Comparison of ENCODE assay signal across 9 mouse cellular contexts in the genomic region with DNA sequence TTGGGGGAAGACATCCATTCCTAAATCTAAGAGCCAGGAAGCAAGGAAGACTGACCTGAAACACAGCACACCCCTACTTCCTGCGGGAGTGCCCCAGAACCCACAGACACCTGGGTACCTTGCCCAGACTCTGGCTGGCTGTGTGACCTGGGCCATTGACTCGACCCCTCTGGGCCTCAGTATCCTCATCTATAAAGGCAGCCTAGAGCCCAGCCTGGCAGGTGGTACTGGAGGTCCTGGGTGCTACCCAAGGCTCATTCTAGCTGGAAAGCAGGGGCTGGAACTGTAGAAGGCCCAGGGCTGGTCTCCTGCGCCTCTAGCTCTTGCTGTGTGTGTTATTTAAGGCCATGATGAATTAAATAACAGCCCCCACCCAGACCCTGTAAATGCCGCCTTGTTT. TPM values are rescaled to one million over a fixed set of nuclear protein-coding genes. Genes with fewer than 3 reads are reported as not detected.
A peak's percentile ranks its signal among the peaks of the same experiment; 100 is the strongest.
DNase-seq lines count a peak whose midpoint lies in the region; ATAC-seq and TF ChIP-seq lines count a peak whose summit lies in the region.
"Had no signal": no experiment of that assay in that cellular context is flagged by ENCODE, and none has a peak within 500 bp of the region (broad histone marks: within the 10 kb centered on the region; RNA-seq: fewer than 3 reads in every experiment).

No protein-coding gene starts in this region.

- H3K9ac ChIP-seq in kidney, postnatal 0 days (ENCODE audit: low read depth, low read length), result peak overlapping the region; percentile 75; the same call in 1 of the 2 replicates
- H3K9ac ChIP-seq in forebrain, embryonic 12.5 days, result peak overlapping the region; percentile 92
- peak overlapping the region; percentile 80; the same call in 1 of the 2 replicates for H3K9ac ChIP-seq in hindbrain, postnatal 0 days (replicated peaks; ENCODE audit: low read length)
- peak overlapping the region; percentile 93 for H3K9ac ChIP-seq in neural tube, embryonic 13.5 days

- peak overlapping the region; percentile 85 for H3K4me2 ChIP-seq in kidney, postnatal 0 days (ENCODE audit: low read length)
- peak overlapping the region; percentile 91 for H3K4me2 ChIP-seq in forebrain, embryonic 12.5 days
- peak overlapping the region; percentile 79 for H3K4me2 ChIP-seq in hindbrain, postnatal 0 days (ENCODE audit: low read depth, low read length)
- peak overlapping the region; percentile 92 for H3K4me2 ChIP-seq in neural tube, embryonic 13.5 days

- no peak for DNase-seq in kidney, postnatal 0 days (ENCODE audit: low spot score)
- no peak for DNase-seq in kidney, postnatal 14 days
- DNase-seq in hindbrain, postnatal 0 days (ENCODE audit: low spot score), result no peak
- DNase-seq in MN1 (ENCODE audit: low spot score), result no peak
- DNase-seq in right cerebral cortex, adult 18-20 months, result no peak
- DNase-seq: lung, postnatal 10 days had no signal

- no peaks in the 10 kb centered on the region for H3K9me3 ChIP-seq in kidney, postnatal 0 days (replicated peaks; ENCODE audit: low read length)
- no peaks in the 10 kb centered on the region for H3K9me3 ChIP-seq in forebrain, embryonic 12.5 days
- no peaks in the 10 kb centered on the region for H3K9me3 ChIP-seq in hindbrain, postnatal 0 days (ENCODE audit: low read length)
- H3K9me3 ChIP-seq in neural tube, embryonic 13.5 days, result no peaks in the 10 kb centered on the region

- H3K4me1 ChIP-seq in kidney, postnatal 0 days (replicated peaks; ENCODE audit: insufficient read depth, low read length), result peaks cover 27% of the 10 kb centered on the region
- peaks cover 43% of the 10 kb centered on the region for H3K4me1 ChIP-seq in forebrain, embryonic 12.5 days
- H3K4me1 ChIP-seq in hindbrain, postnatal 0 days (ENCODE audit: insufficient read depth, low read length), result peaks cover 27% of the 10 kb centered on the region
- H3K4me1 ChIP-seq in neural tube, embryonic 13.5 days (replicated peaks), result peaks cover 40% of the 10 kb centered on the region

- H3K36me3 ChIP-seq in kidney, postnatal 0 days (ENCODE audit: insufficient read depth, low read length), result no peaks in the 10 kb centered on the region
- H3K36me3 ChIP-seq in forebrain, embryonic 12.5 days (replicated peaks), result 0 out of 2 replicates have a peak, but pooled peaks cover 6% of the 10 kb centered on the region
- H3K36me3 ChIP-seq in hindbrain, postnatal 0 days (ENCODE audit: insufficient read depth, low read length), result no peaks in the 10 kb centered on the region
- no peaks in the 10 kb centered on the region for H3K36me3 ChIP-seq in neural tube, embryonic 13.5 days

- TF ChIP-seq CTCF in kidney, postnatal 0 days (IDR thresholded peaks at IDR 0.05; ENCODE audit: low read depth), result no peak
- no peak for TF ChIP-seq CTCF in hindbrain, postnatal 0 days (IDR thresholded peaks at IDR 0.05; ENCODE audit: low read depth)

- peak overlapping the region; percentile 54 for H3K4me3 ChIP-seq in kidney, postnatal 0 days (replicated peaks; ENCODE audit: low read depth, low read length)
- peak overlapping the region; percentile 80 for H3K4me3 ChIP-seq in forebrain, embryonic 12.5 days (replicated peaks)
- peak overlapping the region; percentile 81 for H3K4me3 ChIP-seq in hindbrain, postnatal 0 days (ENCODE audit: low read length)
- peak overlapping the region; percentile 63 for H3K4me3 ChIP-seq in neural tube, embryonic 13.5 days

- H3K27me3 ChIP-seq in kidney, postnatal 0 days (ENCODE audit: insufficient read depth, low read length), result no peaks in the 10 kb centered on the region
- H3K27me3 ChIP-seq in forebrain, embryonic 12.5 days, result no peaks in the 10 kb centered on the region
- H3K27me3 ChIP-seq in hindbrain, postnatal 0 days (ENCODE audit: insufficient read depth, low read length), result no peaks in the 10 kb centered on the region
- H3K27me3 ChIP-seq in neural tube, embryonic 13.5 days, result no peaks in the 10 kb centered on the region

- no peak overlapping the region; the same call in 1 of the 2 replicates for H3K27ac ChIP-seq in kidney, postnatal 0 days
- peak overlapping the region; percentile 98 for H3K27ac ChIP-seq in forebrain, embryonic 12.5 days
- H3K27ac ChIP-seq in hindbrain, postnatal 0 days, result peak overlapping the region; percentile 99
- H3K27ac ChIP-seq in neural tube, embryonic 13.5 days (replicated peaks), result peak overlapping the region; percentile 100

- no peak for ATAC-seq in kidney, postnatal 0 days (replicated peaks; ENCODE audit: low FRiP score, low read depth)
- no peak for ATAC-seq in forebrain, embryonic 12.5 days (ENCODE audit: low FRiP score)
- ATAC-seq in hindbrain, postnatal 0 days, result no peak
- ATAC-seq in neural tube, embryonic 13.5 days (ENCODE audit: low read depth), result no peak
- ATAC-seq: inflammation-experienced regulatory T-cells, adult 6 months had no signal

- 85% methylated on average over 4 of the region's 4 CpGs for WGBS in kidney, postnatal 0 days
- 82% methylated on average over 4 of the region's 4 CpGs for WGBS in forebrain, embryonic 12.5 days
- WGBS in hindbrain, postnatal 0 days, result 83% methylated on average over 4 of the region's 4 CpGs
- WGBS in neural tube, embryonic 13.5 days, result 76% methylated on average over 4 of the region's 4 CpGs

RNA-seq across cellular contexts. Expression of gene Zcchc14, which starts 1.4 kb away (rescaled TPM):
- polyA plus RNA-seq in kidney, postnatal 0 days (2015; fragmentation: Nextera tagmentation; extraction: Ambion mirVana), result 10.9 and 13.5 TPM in 2 replicates
- 28.3 and 30.5 TPM in 2 replicates for polyA plus RNA-seq in forebrain, embryonic 12.5 days (2016; fragmentation: Nextera tagmentation; extraction: Ambion mirVana)
- 66.4 and 66.5 TPM in 2 replicates for total RNA-seq in hindbrain, postnatal 0 days (2014; rRNA removed)
- polyA plus RNA-seq in hindbrain, postnatal 0 days (2015; fragmentation: Nextera tagmentation; extraction: Ambion mirVana), result 13.9 and 14.3 TPM in 2 replicates
- polyA plus RNA-seq in neural tube, embryonic 13.5 days (2015; fragmentation: Nextera tagmentation; extraction: Ambion mirVana), result 22.2 and 23.6 TPM in 2 replicates
